Comparison of ENCODE assay signal across 8 mouse cellular contexts in the genomic region with DNA sequence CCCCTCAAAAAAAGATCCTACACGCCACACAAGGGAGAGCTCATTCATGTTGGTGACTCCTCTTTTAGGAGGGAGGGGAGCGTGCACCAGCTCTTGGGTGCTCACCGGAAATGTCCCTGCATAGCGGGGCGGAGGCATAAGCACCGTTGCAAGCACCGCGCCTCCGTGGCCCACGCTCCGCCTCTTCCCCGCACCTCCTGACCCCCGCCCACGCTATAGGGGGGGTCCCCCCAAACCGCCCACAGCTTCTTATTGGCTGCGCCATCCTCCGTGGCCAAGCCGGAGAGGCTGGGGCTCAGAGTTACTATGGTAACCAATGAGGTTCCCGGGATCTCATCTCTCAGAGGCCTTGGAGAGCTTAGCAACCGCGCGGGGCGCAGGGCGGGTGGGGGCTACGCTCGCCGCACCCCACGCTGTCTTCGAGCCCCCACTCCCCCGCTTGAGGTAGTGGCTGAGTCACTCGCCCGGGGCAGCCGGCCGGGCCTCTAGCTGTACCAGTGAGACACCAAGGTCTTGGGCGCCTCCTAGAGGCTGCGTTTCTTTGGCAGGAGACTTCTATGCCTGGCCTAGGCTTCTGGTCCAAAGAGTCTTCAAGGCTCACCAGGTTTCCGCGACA. TPM values are rescaled to one million over a fixed set of nuclear protein-coding genes. Genes with fewer than 3 reads are reported as not detected.
DNase-seq lines count a peak whose midpoint lies in the region; ATAC-seq and TF ChIP-seq lines count a peak whose summit lies in the region.

No protein-coding gene starts in this region.

- ATAC-seq in erythroblast, adult 5-6 weeks (replicated peaks; ENCODE audit: low FRiP score, poor library complexity, severe bottlenecking), result peak; percentile 51
- peak; percentile 15 for ATAC-seq in heart, embryonic 11.5 days (replicated peaks; ENCODE audit: insufficient number of reproducible peaks, low FRiP score, low TSS enrichment)
- ATAC-seq in kidney, embryonic 15.5 days (replicated peaks; ENCODE audit: low FRiP score), result peak; percentile 41
- peak; percentile 70 for ATAC-seq in limb, embryonic 15.5 days (ENCODE audit: insufficient number of reproducible peaks, low FRiP score, low TSS enrichment, low read depth)

- no peaks in the 10 kb centered on the region for H3K79me3 ChIP-seq in C2C12 (ENCODE audit: low read depth)

- no peaks in the 10 kb centered on the region for H3K79me2 ChIP-seq in C2C12 (ENCODE audit: control insufficient read depth, insufficient read depth)

- peak; percentile 78 for TF ChIP-seq CTCF in C2C12 (IDR thresholded peaks at IDR 0.05; ENCODE audit: control insufficient read depth, insufficient read depth, insufficient read length)

- no peak overlapping the region for H3K4me3 ChIP-seq in C2C12 (ENCODE audit: insufficient read depth, poor library complexity, severe bottlenecking)
- peak overlapping the region; percentile 46 for H3K4me3 ChIP-seq in heart, embryonic 11.5 days (ENCODE audit: low read depth, low read length)
- H3K4me3 ChIP-seq in kidney, embryonic 15.5 days (replicated peaks), result peak overlapping the region; percentile 72
- peak overlapping the region; percentile 71 for H3K4me3 ChIP-seq in limb, embryonic 15.5 days

- WGBS in heart, embryonic 11.5 days (ENCODE audit: insufficient replicate concordance), result 2% methylated on average over 37 of the region's 38 CpGs
- WGBS in kidney, embryonic 15.5 days, result 0% methylated on average over 38 of the region's 38 CpGs
- whole genome bisulfite sequencing in limb, embryonic 15.5 days, result under 1% methylated on average over 38 of the region's 38 CpGs

- H3K27ac ChIP-seq in heart, embryonic 11.5 days (ENCODE audit: low read depth, low read length), result no peak overlapping the region
- H3K27ac ChIP-seq in kidney, embryonic 15.5 days, result peak overlapping the region; percentile 95
- peak overlapping the region; percentile 68 for H3K27ac ChIP-seq in limb, embryonic 15.5 days

- DNase-seq in brain, adult 2 months (ENCODE audit: low read depth, low spot score), result peak; percentile 97
- peak; percentile 73 to 84 for DNase-seq in monocyte, adult 2 months (ENCODE audit: low read depth in 1 of 2, low spot score in 2 of 2)
- peak; percentile 86 to 87 for DNase-seq in spleen, postnatal 36 days (ENCODE audit: low spot score in 2 of 2)

- no peaks in the 10 kb centered on the region for H3K36me3 ChIP-seq in C2C12 (ENCODE audit: control insufficient read depth, insufficient read depth)
- H3K36me3 ChIP-seq in heart, embryonic 11.5 days (ENCODE audit: control insufficient read depth, insufficient read depth, low read length), result no peaks in the 10 kb centered on the region
- peaks cover 13% of the 10 kb centered on the region for H3K36me3 ChIP-seq in kidney, embryonic 15.5 days
- peaks cover 5% of the 10 kb centered on the region; the same call in 1 of the 2 replicates for H3K36me3 ChIP-seq in limb, embryonic 15.5 days

- H3ac ChIP-seq in C2C12 (ENCODE audit: control insufficient read depth, insufficient read length, low read depth), result no peak overlapping the region

- H3K9me3 ChIP-seq in heart, embryonic 11.5 days (replicated peaks; ENCODE audit: control insufficient read depth, low read length), result no peaks in the 10 kb centered on the region
- H3K9me3 ChIP-seq in kidney, embryonic 15.5 days (replicated peaks), result no peaks in the 10 kb centered on the region
- H3K9me3 ChIP-seq in limb, embryonic 15.5 days, result no peaks in the 10 kb centered on the region

- peak overlapping the region; percentile 28; the same call in 1 of the 2 replicates for H3K9ac ChIP-seq in heart, embryonic 11.5 days (ENCODE audit: low read depth, low read length)
- H3K9ac ChIP-seq in kidney, embryonic 15.5 days, result 0 out of 2 replicates have a peak overlapping the region, but pooled peaks have one; percentile 2
- peak overlapping the region; percentile 10; the same call in 1 of the 2 replicates for H3K9ac ChIP-seq in limb, embryonic 15.5 days

- no peaks in the 10 kb centered on the region for H3K27me3 ChIP-seq in C2C12 (ENCODE audit: control insufficient read depth, insufficient read depth, insufficient read length)
- peaks cover 81% of the 10 kb centered on the region for H3K27me3 ChIP-seq in heart, embryonic 11.5 days (ENCODE audit: control insufficient read depth, insufficient read depth, low read length)
- H3K27me3 ChIP-seq in kidney, embryonic 15.5 days, result peaks cover 85% of the 10 kb centered on the region
- peaks cover 72% of the 10 kb centered on the region for H3K27me3 ChIP-seq in limb, embryonic 15.5 days

- H3K4me1 ChIP-seq in heart, embryonic 11.5 days (ENCODE audit: control insufficient read depth, insufficient read depth, low read length), result peaks cover 70% of the 10 kb centered on the region
- peaks cover 89% of the 10 kb centered on the region for H3K4me1 ChIP-seq in kidney, embryonic 15.5 days
- H3K4me1 ChIP-seq in limb, embryonic 15.5 days, result peaks cover 85% of the 10 kb centered on the region

- H3K4me2 ChIP-seq in heart, embryonic 11.5 days, result peak overlapping the region; percentile 99
- H3K4me2 ChIP-seq in kidney, embryonic 15.5 days, result peak overlapping the region; percentile 94
- H3K4me2 ChIP-seq in limb, embryonic 15.5 days, result peak overlapping the region; percentile 93

TF ChIP-seq in C2C12, 6 proteins besides CTCF, POLR2A, EP300 and RAD21:
- TF ChIP-seq MAX (IDR thresholded peaks at IDR 0.05) (no peak), USF1 (IDR thresholded peaks at IDR 0.05; ENCODE audit: low read depth) (no peak), MYOD1 (IDR thresholded peaks at IDR 0.05; ENCODE audit: control insufficient read depth, insufficient read length, low read depth) (no peak), FOSL1 (IDR thresholded peaks at IDR 0.05; ENCODE audit: insufficient read depth, low read length, poor library complexity, severe bottlenecking) (no peak), MYOG (IDR thresholded peaks at IDR 0.05; ENCODE audit: control insufficient read depth, extremely low read depth, insufficient read length) (no peak), CEBPB (IDR thresholded peaks at IDR 0.05; ENCODE audit: low read depth) (no peak)

RNA-seq across cellular contexts. Expression of a gene that starts 0.9 kb away (rescaled TPM):
- 0.02 TPM for polyA plus RNA-seq in C2C12 (2012; fragmentation: generic; extraction: Trizol)
- total RNA-seq in erythroblast, adult 5-6 weeks (2015; ENCODE audit: low replicate concordance), result not detected in 2 replicates
- total RNA-seq in erythroblast, adult 5-6 weeks (2017; ENCODE audit: low replicate concordance), result not detected in 2 replicates
- polyA plus RNA-seq in heart, embryonic 11.5 days (2014; fragmentation: Nextera tagmentation; extraction: Ambion mirVana), result 2.5 and 3.0 TPM in 2 replicates
- 24.3 and 25.9 TPM in 2 replicates for polyA plus RNA-seq in kidney, embryonic 15.5 days (2015; fragmentation: Nextera tagmentation; extraction: Ambion mirVana)
- polyA plus RNA-seq in limb, embryonic 15.5 days (2015; fragmentation: Nextera tagmentation; extraction: Ambion mirVana), result 17.2 and 21.2 TPM in 2 replicates

RNA-seq across cellular contexts. Expression of a gene that starts 8.4 kb away (rescaled TPM):
- 19.3 TPM for polyA plus RNA-seq in C2C12 (2012; fragmentation: generic; extraction: Trizol)
- 1.9 and 6.7 TPM in 2 replicates for total RNA-seq in erythroblast, adult 5-6 weeks (2015; ENCODE audit: low replicate concordance)
- total RNA-seq in erythroblast, adult 5-6 weeks (2017; ENCODE audit: low replicate concordance), result 4.6 and 5.7 TPM in 2 replicates
- polyA plus RNA-seq in heart, embryonic 11.5 days (2014; fragmentation: Nextera tagmentation; extraction: Ambion mirVana), result 23.4 and 24.6 TPM in 2 replicates
- 25.3 and 27.0 TPM in 2 replicates for polyA plus RNA-seq in kidney, embryonic 15.5 days (2015; fragmentation: Nextera tagmentation; extraction: Ambion mirVana)
- polyA plus RNA-seq in limb, embryonic 15.5 days (2015; fragmentation: Nextera tagmentation; extraction: Ambion mirVana), result 22.5 and 23.3 TPM in 2 replicates

RNA-seq across cellular contexts. Expression of a gene that starts 20.8 kb away (rescaled TPM):
- 19.6 TPM for polyA plus RNA-seq in C2C12 (2012; fragmentation: generic; extraction: Trizol)
- 0.58 and 4.2 TPM in 2 replicates for total RNA-seq in erythroblast, adult 5-6 weeks (2015; ENCODE audit: low replicate concordance)
- total RNA-seq in erythroblast, adult 5-6 weeks (2017; ENCODE audit: low replicate concordance), result 3.6 and 4.5 TPM in 2 replicates
- polyA plus RNA-seq in heart, embryonic 11.5 days (2014; fragmentation: Nextera tagmentation; extraction: Ambion mirVana), result 16.5 and 21.0 TPM in 2 replicates
- 24.6 and 26.3 TPM in 2 replicates for polyA plus RNA-seq in kidney, embryonic 15.5 days (2015; fragmentation: Nextera tagmentation; extraction: Ambion mirVana)
- polyA plus RNA-seq in limb, embryonic 15.5 days (2015; fragmentation: Nextera tagmentation; extraction: Ambion mirVana), result 21.1 and 23.3 TPM in 2 replicates

RNA-seq across cellular contexts. Expression of a gene that starts 23.3 kb away (rescaled TPM):
- polyA plus RNA-seq in C2C12 (2012; fragmentation: generic; extraction: Trizol), result 0.40 TPM
- not detected in 2 replicates for total RNA-seq in erythroblast, adult 5-6 weeks (2015; ENCODE audit: low replicate concordance)
- not detected in 2 replicates for total RNA-seq in erythroblast, adult 5-6 weeks (2017; ENCODE audit: low replicate concordance)
- polyA plus RNA-seq in heart, embryonic 11.5 days (2014; fragmentation: Nextera tagmentation; extraction: Ambion mirVana), result 12.7 and 16.8 TPM in 2 replicates
- 3.4 and 3.6 TPM in 2 replicates for polyA plus RNA-seq in kidney, embryonic 15.5 days (2015; fragmentation: Nextera tagmentation; extraction: Ambion mirVana)
- 4.9 and 5.8 TPM in 2 replicates for polyA plus RNA-seq in limb, embryonic 15.5 days (2015; fragmentation: Nextera tagmentation; extraction: Ambion mirVana)

Comparison
In these comparisons a context has a peak if more than half of its experiments do, and no peak if none do; other contexts are left out.
1. ATAC-seq: peak in every context shown above with its lines; median percentile 70 in limb, embryonic 15.5 days; 51 in erythroblast, adult 5-6 weeks; 41 in kidney, embryonic 15.5 days; 15 in heart, embryonic 11.5 days.